Mouse (Mus musculus) myocyte (in vitro differentiated cells): ENCODE measurements around the gene H2-T22.

Experiments used
- TCF12 ChIP-seq: IDR thresholded peaks from one replicate; pipeline ENCODE4 v1.6.1; 2011; ENCODE audit warnings: mild to moderate bottlenecking, control low read depth; ENCODE audit not compliant: poor library complexity, insufficient read depth, severe bottlenecking
- TCF3 ChIP-seq: IDR thresholded peaks from one replicate; pipeline ENCODE4 v1.6.1; 2011; ENCODE audit warnings: low read depth, control low read depth; ENCODE audit not compliant: insufficient read length

DNA sequence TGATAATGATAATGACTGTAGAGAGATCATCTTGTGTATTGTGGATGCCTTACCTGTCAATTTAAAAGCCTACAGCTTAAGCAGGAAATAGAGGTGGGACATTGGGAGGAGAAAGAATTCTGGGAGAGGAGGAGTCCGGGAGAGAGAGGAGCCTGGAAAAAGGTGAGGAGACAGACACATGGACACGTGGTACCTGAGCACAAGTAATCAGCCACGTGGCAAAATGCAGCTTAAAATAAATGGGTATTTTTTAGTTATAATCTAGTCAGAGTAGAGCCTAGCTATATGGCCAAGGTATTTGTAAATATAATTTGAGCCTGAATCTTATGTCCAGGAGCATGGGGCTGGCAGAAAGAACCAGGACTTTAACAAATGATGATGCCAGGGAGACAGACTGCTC is 23.0 kb downstream of the H2-T22 start:
- no peak for TF ChIP-seq TCF12
- TF ChIP-seq TCF3, result no peak
